Mouse (Mus musculus) frontal cortex, postnatal 25 days (tissue): ENCODE data around the gene H1f0.

Experiments
- DNase-seq, 2 experiments: peaks; one replicate each; pipeline ENCODE4 v3.0.0; 2022; ENCODE audit warnings: low spot score in 2 of 2

The H1f0 gene

GRCm38 (mm10) chr15:79068416-79068815 is 40.2 kb downstream of the H1f0 start:
- DNase-seq, result no peak

GRCm38 (mm10) chr15:79071117-79072039 is 43.1 kb downstream of the H1f0 start:
- DNase-seq, result no peak

GRCm38 (mm10) chr15:79073752-79074151 is 45.5 kb downstream of the H1f0 start:
- no peak for DNase-seq

DNA sequence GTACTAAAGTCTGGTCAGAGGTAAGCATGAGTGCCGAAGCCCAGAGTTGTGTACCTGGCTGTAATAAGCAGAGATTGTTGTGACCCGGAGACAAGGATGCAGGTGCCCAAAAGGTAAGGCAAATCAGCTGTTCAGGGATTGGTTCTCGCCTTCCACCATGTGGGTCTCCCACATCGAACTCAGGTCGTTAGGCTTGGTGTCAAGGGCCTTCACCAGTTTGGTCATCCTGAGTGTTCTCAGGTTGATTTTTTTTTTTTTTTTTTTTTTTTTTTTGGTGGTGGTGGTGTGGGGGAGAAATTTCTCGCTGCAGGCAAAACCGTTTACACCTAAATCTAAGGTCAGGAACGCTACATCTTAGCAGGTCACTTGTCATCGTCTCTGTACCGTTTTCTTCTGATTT is 46.2 kb downstream of the H1f0 start:
- no peak for DNase-seq

- DNase-seq, result peak; percentile 61 to 75
Observed at GRCm38 (mm10) chr15:79074913-79075532, 46.8 kb downstream of the H1f0 start, which contains the start of gene Eif3l. Eif3l (plus strand) TSS chr15:79075179.

GRCm38 (mm10) chr15:79075658-79076365 is 47.6 kb downstream of the H1f0 start:
- no peak for DNase-seq

DNA sequence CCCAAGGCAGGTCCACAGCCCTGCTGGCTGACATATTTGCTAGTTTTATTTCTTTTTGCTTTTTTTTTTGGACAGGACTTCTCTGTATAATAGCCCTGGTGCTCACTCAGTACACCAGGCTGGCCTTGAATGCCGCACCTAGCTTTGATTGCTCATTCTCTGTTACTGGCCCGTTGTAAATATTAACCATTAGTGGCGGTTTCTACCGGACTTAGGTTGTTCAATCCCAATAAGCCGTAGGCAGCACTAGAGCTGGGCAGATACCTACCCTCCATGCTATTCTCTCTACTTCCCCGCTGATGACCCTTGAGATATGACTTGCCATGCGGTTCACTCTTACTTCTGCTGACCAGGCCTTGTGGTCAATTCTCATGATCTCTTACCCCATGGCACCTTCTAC is 51.3 kb downstream of the H1f0 start:
- no peak for DNase-seq
